Mouse (Mus musculus): Measurements from ENCODE around the gene Ift27.

DNA sequence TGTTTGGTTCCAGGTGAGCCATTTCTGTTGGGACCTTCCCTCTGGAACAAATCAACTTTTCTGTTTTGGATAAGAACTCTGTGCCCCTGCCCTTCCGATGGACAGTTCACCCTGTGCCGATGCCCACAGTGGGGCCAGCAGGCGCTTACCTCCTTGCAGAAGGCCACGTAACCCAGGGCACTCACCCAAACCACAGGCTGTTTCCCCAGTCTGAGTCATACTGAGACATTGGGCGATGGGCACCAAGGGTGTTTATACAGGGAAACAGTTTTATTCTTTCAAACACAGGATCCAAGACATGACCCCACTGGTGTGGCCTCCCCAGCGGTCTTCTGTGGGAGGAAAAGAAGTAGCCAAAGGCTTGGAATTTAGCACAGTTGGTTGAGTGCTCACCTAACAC is 18.5 kb downstream of the Ift27 start:
- TF ChIP-seq CTCF (IDR thresholded peaks at IDR 0.05; ENCODE audit: control insufficient read depth, insufficient read depth, insufficient replicate concordance, low read depth, low read length) = no peak
- TF ChIP-seq POLR2A (IDR thresholded peaks at IDR 0.05; ENCODE audit: control insufficient read depth, low read depth, low read length) = no peak

All from testis, adult 2 months (tissue).